Mouse (Mus musculus): ENCODE measurements at regions not wholly inside any gene's neighbourhood (a gene's known extent, or its start where the extent isn't known, plus 50 kb on each side); places are given as distances from the start of the nearest gene placed in this dataset.

DNA sequence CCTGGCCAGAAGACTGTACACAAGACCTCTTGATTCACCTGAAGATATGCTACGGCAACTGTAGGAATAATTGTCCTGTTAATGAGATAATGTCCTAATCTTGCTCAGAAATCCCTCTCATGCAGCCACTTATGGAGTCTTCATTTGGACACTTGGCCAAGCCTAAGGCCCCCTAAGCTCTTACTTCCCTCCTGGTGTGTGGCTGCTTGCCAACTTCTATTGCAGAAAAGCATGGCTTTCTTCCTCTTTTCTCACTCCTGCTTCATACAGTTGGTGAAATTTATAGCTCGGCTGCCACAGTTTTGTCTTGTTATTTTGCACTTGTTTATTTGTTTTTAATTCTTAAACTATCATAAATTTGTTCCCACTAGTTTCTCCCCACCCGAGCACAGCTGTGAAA lies 488.4 kb downstream of the Plekhb2 start:
- TF ChIP-seq ZKSCAN1 (IDR thresholded peaks at IDR 0.05; ENCODE audit: low read depth, low read length) (no peak), KAT2A (conservative IDR thresholded peaks at IDR 0.05; ENCODE audit: low read depth, low read length) (no peak), CTCF (IDR thresholded peaks at IDR 0.05 in 2 of 3, conservative IDR thresholded peaks at IDR 0.05 in 1 of 3; ENCODE audit: control insufficient read depth in 1 of 3, insufficient read depth in 1 of 3, low read depth in 2 of 3, low read length in 3 of 3, poor library complexity in 1 of 3, severe bottlenecking in 1 of 3) (no peak), MYB (IDR thresholded peaks at IDR 0.05; ENCODE audit: low read depth, low read length) (no peak)
